ENCODE assay signal across 22 mouse cellular contexts in genomic region chr13:39899332-39899731, GRCm38 (mm10).
"Had no signal": no experiment of that assay in that cellular context is flagged by ENCODE, and none has a peak within 500 bp of the region (broad histone marks: within the 10 kb centered on the region; RNA-seq: fewer than 3 reads in every experiment).

No protein-coding gene starts in this region.

- H3K4me2 ChIP-seq: heart, embryonic 11.5 days; heart, embryonic 13.5 days; heart, embryonic 15.5 days; hindbrain, embryonic 13.5 days; hindbrain, embryonic 15.5 days; limb, embryonic 13.5 days; limb, embryonic 15.5 days had no signal

- H3K4me3 ChIP-seq: heart, adult 2 months; heart, embryonic 13.5 days; heart, embryonic 15.5 days; hindbrain, embryonic 13.5 days; hindbrain, embryonic 15.5 days; limb, embryonic 13.5 days; limb, embryonic 15.5 days had no signal

- ATAC-seq: hindbrain, postnatal 0 days; intestine, embryonic 16.5 days had no signal

- H3K4me1 ChIP-seq: heart, embryonic 15.5 days; hindbrain, embryonic 15.5 days; limb, embryonic 13.5 days; limb, embryonic 15.5 days had no signal

- DNase-seq: gastrocnemius, postnatal 14 days; gastrocnemius, postnatal 36 days; heart, adult 11 months; heart, adult 2 months; heart, postnatal 14 days; heart, postnatal 36 days; kidney, adult 18-20 months; kidney, adult 8-10 months; kidney, postnatal 14 days; kidney, postnatal 36 days; layer of hippocampus, adult 9-11 months; layer of hippocampus, postnatal 36 days; left cerebral cortex, postnatal 4 days had no signal

- H3K9ac ChIP-seq: heart, embryonic 13.5 days; heart, embryonic 15.5 days; hindbrain, embryonic 13.5 days; hindbrain, embryonic 15.5 days; limb, embryonic 13.5 days; limb, embryonic 15.5 days had no signal

- H3K27ac ChIP-seq: heart, adult 2 months; heart, embryonic 13.5 days; heart, embryonic 15.5 days; hindbrain, embryonic 13.5 days; hindbrain, embryonic 15.5 days; hindbrain, postnatal 0 days; limb, embryonic 13.5 days; limb, embryonic 15.5 days had no signal

- H3K9me3 ChIP-seq: heart, embryonic 13.5 days; heart, embryonic 15.5 days; hindbrain, embryonic 13.5 days; hindbrain, embryonic 15.5 days; limb, embryonic 13.5 days; limb, embryonic 15.5 days had no signal

- H3K27me3 ChIP-seq: heart, embryonic 13.5 days; heart, embryonic 15.5 days; hindbrain, embryonic 15.5 days; limb, embryonic 13.5 days; limb, embryonic 15.5 days had no signal

- H3K36me3 ChIP-seq: heart, embryonic 13.5 days; heart, embryonic 15.5 days; hindbrain, embryonic 13.5 days; hindbrain, embryonic 15.5 days; limb, embryonic 13.5 days; limb, embryonic 15.5 days had no signal
